8 mouse cellular contexts compared by ENCODE assay signal in the genomic region with DNA sequence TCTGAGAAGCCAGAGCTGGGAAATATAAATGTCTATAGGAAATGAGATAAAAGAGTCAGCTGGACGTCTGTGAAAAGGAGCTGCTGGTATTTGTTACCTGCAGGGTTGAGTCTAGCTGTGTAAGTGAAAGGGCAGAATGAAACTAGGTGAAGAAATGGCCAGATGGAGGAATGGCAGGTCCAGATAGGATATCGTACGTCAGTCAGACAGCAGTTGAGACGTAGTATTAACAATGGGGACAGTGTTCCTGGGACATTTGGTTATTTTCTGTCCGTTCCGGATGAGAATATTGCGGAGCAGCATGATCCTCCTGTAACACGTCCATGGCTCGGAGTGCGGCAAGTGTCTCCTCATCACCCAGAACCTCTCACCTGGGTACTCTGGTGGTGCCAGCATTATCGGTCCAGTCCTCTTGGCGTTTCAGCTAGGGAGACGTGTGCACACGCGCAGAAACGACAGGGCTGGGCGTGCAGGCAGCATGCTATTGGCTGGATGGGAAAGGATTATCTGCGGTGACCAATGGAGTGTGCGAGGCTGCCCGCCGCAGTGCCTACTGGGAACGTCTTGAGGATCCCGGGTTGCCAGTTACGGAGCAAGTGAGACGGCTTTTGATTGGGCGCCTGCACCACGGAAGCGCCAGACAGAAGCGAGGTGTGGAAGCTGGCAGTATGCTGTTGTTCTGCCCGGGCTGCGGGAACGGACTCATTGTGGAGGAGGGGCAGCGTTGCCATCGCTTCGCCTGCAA. TPM values are rescaled to one million over a fixed set of nuclear protein-coding genes. Genes with fewer than 3 reads are reported as not detected.
A peak's percentile ranks its signal among the peaks of the same experiment; 100 is the strongest.
DNase-seq lines count a peak whose midpoint lies in the region; ATAC-seq lines count a peak whose summit lies in the region.

A gene (plus strand): TSS at position 547 of the 745 bp plus-strand sequence.

- peaks cover 14% of the 10 kb centered on the region for H3K36me3 ChIP-seq in hindbrain, embryonic 12.5 days

- H3K9me3 ChIP-seq in hindbrain, embryonic 12.5 days (replicated peaks), result no peaks in the 10 kb centered on the region

- no peaks in the 10 kb centered on the region for H3K27me3 ChIP-seq in hindbrain, embryonic 12.5 days

- DNase-seq in NIH3T3 (ENCODE audit: low read depth), result peak; percentile 95
- DNase-seq in cerebellum, postnatal 10 days, result peak; percentile 92 to 96
- peak; percentile 95 for DNase-seq in frontal cortex, postnatal 10 days (ENCODE audit: low spot score in 2 of 2)
- peak; percentile 90 to 97 for DNase-seq in layer of hippocampus, postnatal 14 days (ENCODE audit: low spot score in 2 of 2)
- peak; percentile 91 for DNase-seq in lung, postnatal 14 days
- DNase-seq in retina, adult 2 months (ENCODE audit: low read depth, low spot score), result peak; percentile 81
- DNase-seq in thymus, postnatal 36 days, result peak; percentile 88 to 93

- WGBS in hindbrain, embryonic 12.5 days, result under 1% methylated on average over 35 of the region's 35 CpGs

- H3K9ac ChIP-seq in hindbrain, embryonic 12.5 days, result peak within 1 kb of the TSS; percentile 86

- H3K4me2 ChIP-seq in hindbrain, embryonic 12.5 days (replicated peaks), result peak within 1 kb of the TSS; percentile 90

- H3K4me3 ChIP-seq in hindbrain, embryonic 12.5 days, result peak within 1 kb of the TSS; percentile 75

- peak within 1 kb of the TSS; percentile 90 for H3K27ac ChIP-seq in hindbrain, embryonic 12.5 days

- ATAC-seq in hindbrain, embryonic 12.5 days (ENCODE audit: low FRiP score), result peak; percentile 100

- peaks cover 17% of the 10 kb centered on the region for H3K4me1 ChIP-seq in hindbrain, embryonic 12.5 days

RNA-seq across cellular contexts. Expression of the gene that starts here (rescaled TPM):
- polyA plus RNA-seq in hindbrain, embryonic 12.5 days (2016; fragmentation: Nextera tagmentation; extraction: Ambion mirVana), result 86.2 and 92.4 TPM in 2 replicates
- 10 to 100 TPM; 29.6 to 33.9 TPM for total RNA-seq in layer of hippocampus, postnatal 14 days (2021)

Comparison
In these comparisons a context has a peak if more than half of its experiments do, and no peak if none do; other contexts are left out.
1. Peak in every context shown above with its lines: DNase-seq, ATAC-seq, H3K4me3 ChIP-seq and H3K27ac ChIP-seq.